Mouse (Mus musculus) ES-Bruce4 (cell line): ENCODE measurements around the gene Tst.

Experiments used
- CTCF ChIP-seq: IDR thresholded peaks from one replicate; pipeline ENCODE4 v1.8.1; 2011; ENCODE audit warnings: low read depth, low read length
- POLR2A ChIP-seq: IDR thresholded peaks from one replicate; pipeline ENCODE4 v1.8.1; 2011; ENCODE audit warnings: low read length; ENCODE audit not compliant: insufficient read depth

DNA sequence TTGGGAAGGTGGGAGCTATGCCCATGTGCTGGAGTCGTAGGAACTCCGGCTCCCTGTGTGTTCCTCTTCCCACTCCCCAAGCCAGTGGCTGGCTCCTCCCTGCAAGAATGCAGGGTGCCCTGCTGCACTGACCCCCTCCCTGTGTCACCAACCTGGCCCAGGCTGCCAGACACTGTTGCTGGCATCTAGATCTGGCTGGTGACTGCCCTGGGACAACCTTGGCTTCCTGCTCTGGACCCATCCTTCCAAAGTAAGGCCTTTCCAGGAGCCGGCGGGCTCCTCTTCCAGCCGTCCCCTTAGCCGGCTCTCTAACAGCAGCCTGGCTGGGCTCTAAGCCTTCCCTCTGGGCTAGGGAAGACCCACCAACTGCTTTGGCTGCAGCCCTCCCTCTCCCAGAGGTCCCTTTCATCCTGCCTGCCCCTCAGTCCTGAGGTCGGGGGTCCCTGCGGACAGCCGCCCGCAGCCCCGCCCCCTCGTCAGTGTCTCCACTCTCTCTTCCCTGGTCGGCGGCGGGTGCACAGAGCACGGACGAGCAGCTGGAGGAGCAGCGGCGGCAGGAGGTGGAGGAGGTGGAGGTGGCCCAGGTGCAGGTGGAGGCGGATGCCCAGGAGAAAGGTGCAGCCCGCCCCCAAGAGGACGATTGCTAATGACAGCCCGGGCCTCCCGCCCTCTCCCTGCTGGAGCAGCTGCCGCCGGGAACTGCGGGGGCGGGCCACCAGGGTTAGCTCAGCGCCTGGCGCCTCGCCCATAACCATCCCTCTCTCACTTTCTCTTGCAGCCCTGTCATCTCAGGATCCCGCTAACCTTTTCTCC lies 30.9 kb upstream of the Tst start:
- TF ChIP-seq CTCF (peak; percentile 48), POLR2A (no peak)
